Comparison of ENCODE assay signal across 9 mouse cellular contexts in the genomic region with DNA sequence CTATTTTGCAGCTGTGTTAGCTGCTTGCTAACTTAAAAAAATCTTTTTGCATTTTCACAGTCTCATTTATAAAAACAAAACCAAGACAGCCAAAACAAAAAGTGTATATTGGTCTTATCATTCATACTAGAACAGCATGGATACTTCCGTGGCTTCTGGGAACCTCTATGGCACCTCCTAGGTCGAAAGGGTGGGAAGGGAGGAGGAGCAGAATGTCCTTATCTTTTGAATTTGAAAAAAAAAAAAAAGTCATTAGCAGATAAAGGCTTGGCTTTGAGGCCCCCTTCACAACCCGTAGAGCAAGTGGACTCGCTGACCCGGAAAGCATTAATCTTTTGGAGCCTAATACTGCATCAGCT.
DNase-seq lines count a peak whose midpoint lies in the region; ATAC-seq and TF ChIP-seq lines count a peak whose summit lies in the region.
"Had no signal": no experiment of that assay in that cellular context is flagged by ENCODE, and none has a peak within 500 bp of the region (broad histone marks: within the 10 kb centered on the region; RNA-seq: fewer than 3 reads in every experiment).

No protein-coding gene starts in this region.

- H3K9me3 ChIP-seq in heart, embryonic 12.5 days (replicated peaks): no peaks in the 10 kb centered on the region
- no peaks in the 10 kb centered on the region for H3K9me3 ChIP-seq in ES-Bruce4 (replicated peaks; ENCODE audit: control insufficient read depth, insufficient read depth, low read length, poor library complexity, severe bottlenecking)
- no peaks in the 10 kb centered on the region for H3K9me3 ChIP-seq in forebrain, postnatal 0 days (ENCODE audit: low read length)
- no peaks in the 10 kb centered on the region for H3K9me3 ChIP-seq in liver, postnatal 0 days (ENCODE audit: low read length)

- TF ChIP-seq CTCF in ES-Bruce4 (IDR thresholded peaks at IDR 0.05; ENCODE audit: low read depth, low read length): no peak
- TF ChIP-seq CTCF in forebrain, postnatal 0 days (IDR thresholded peaks at IDR 0.05; ENCODE audit: low read depth): no peak
- TF ChIP-seq CTCF in liver, postnatal 0 days (IDR thresholded peaks at IDR 0.05; ENCODE audit: low read depth): no peak

- no peaks in the 10 kb centered on the region for H3K36me3 ChIP-seq in heart, embryonic 12.5 days
- H3K36me3 ChIP-seq in ES-Bruce4 (ENCODE audit: control insufficient read depth, insufficient read depth, low read length, poor library complexity, severe bottlenecking): no peaks in the 10 kb centered on the region
- no peaks in the 10 kb centered on the region for H3K36me3 ChIP-seq in forebrain, postnatal 0 days (ENCODE audit: insufficient read depth)
- H3K36me3 ChIP-seq in liver, postnatal 0 days (replicated peaks; ENCODE audit: insufficient read depth, low read length): no peaks in the 10 kb centered on the region

- DNase-seq in heart, postnatal 10 days: no peak
- peak; percentile 6 for DNase-seq in forebrain, postnatal 0 days
- DNase-seq in liver, postnatal 0 days: no peak
- no peak for DNase-seq in urinary bladder, postnatal 25 days (ENCODE audit: low spot score)
- DNase-seq in spleen, adult 18-20 months: no peak

- WGBS in heart, embryonic 12.5 days: under 1% methylated on average over 5 of the region's 5 CpGs
- WGBS in forebrain, postnatal 0 days: 2% methylated on average over 5 of the region's 5 CpGs
- WGBS in liver, postnatal 0 days (ENCODE audit: insufficient replicate concordance): 3% methylated on average over 5 of the region's 5 CpGs

- TF ChIP-seq EP300 in ES-Bruce4 (IDR thresholded peaks at IDR 0.05; ENCODE audit: insufficient read depth, low read depth, low read length): no peak
- no peak for TF ChIP-seq EP300 in liver, postnatal 0 days (IDR thresholded peaks at IDR 0.05; ENCODE audit: low read depth)

- intact Hi-C loops in heart, postnatal 10 days (cut with DNase I): no loop called here

- H3K4me3 ChIP-seq in heart, embryonic 12.5 days: peak overlapping the region; percentile 45
- peak overlapping the region; percentile 58 for H3K4me3 ChIP-seq in ES-Bruce4 (ENCODE audit: low read depth, low read length)
- peak overlapping the region; percentile 61 for H3K4me3 ChIP-seq in forebrain, postnatal 0 days (ENCODE audit: low read depth, low read length)
- H3K4me3 ChIP-seq in liver, postnatal 0 days (ENCODE audit: low read depth, low read length): no peak overlapping the region
- H3K4me3 ChIP-seq: erythroblast, embryonic 14.5 days had no signal

- peak overlapping the region; percentile 35; the same call in 1 of the 2 replicates for H3K9ac ChIP-seq in heart, embryonic 12.5 days
- H3K9ac ChIP-seq in ES-Bruce4 (ENCODE audit: low read depth, poor library complexity, severe bottlenecking): no peak overlapping the region
- H3K9ac ChIP-seq in forebrain, postnatal 0 days: peak overlapping the region; percentile 80
- no peak overlapping the region for H3K9ac ChIP-seq in liver, postnatal 0 days (replicated peaks)

- H3K27me3 ChIP-seq in heart, embryonic 12.5 days (replicated peaks): no peaks in the 10 kb centered on the region
- no peaks in the 10 kb centered on the region; the same call in 1 of the 2 replicates for H3K27me3 ChIP-seq in ES-Bruce4 (ENCODE audit: control insufficient read depth, insufficient read depth, low read length, poor library complexity, severe bottlenecking)
- no peaks in the 10 kb centered on the region for H3K27me3 ChIP-seq in forebrain, postnatal 0 days (ENCODE audit: insufficient read depth, low read length)
- peaks cover 10% of the 10 kb centered on the region; the same call in 1 of the 2 replicates for H3K27me3 ChIP-seq in liver, postnatal 0 days (ENCODE audit: insufficient read depth, low read length)

- H3K27ac ChIP-seq in heart, embryonic 12.5 days (ENCODE audit: poor library complexity, severe bottlenecking): no peak overlapping the region
- H3K27ac ChIP-seq in ES-Bruce4 (ENCODE audit: insufficient read depth, low read length): no peak overlapping the region
- peak overlapping the region; percentile 88 for H3K27ac ChIP-seq in forebrain, postnatal 0 days (ENCODE audit: low read depth, low read length)
- no peak overlapping the region for H3K27ac ChIP-seq in liver, postnatal 0 days (ENCODE audit: low read depth)

- H3K4me1 ChIP-seq in heart, embryonic 12.5 days (replicated peaks): peaks cover 12% of the 10 kb centered on the region
- no peaks in the 10 kb centered on the region for H3K4me1 ChIP-seq in ES-Bruce4 (ENCODE audit: control insufficient read depth, insufficient read depth, low read length)
- peaks cover 6% of the 10 kb centered on the region; the same call in 1 of the 2 replicates for H3K4me1 ChIP-seq in forebrain, postnatal 0 days (ENCODE audit: insufficient read depth)
- no peaks in the 10 kb centered on the region for H3K4me1 ChIP-seq in liver, postnatal 0 days (ENCODE audit: insufficient read depth)

- peak overlapping the region; percentile 96 for H3K4me2 ChIP-seq in heart, embryonic 12.5 days
- peak overlapping the region; percentile 71 for H3K4me2 ChIP-seq in forebrain, postnatal 0 days (ENCODE audit: low read depth)
- H3K4me2 ChIP-seq in liver, postnatal 0 days (ENCODE audit: low read depth, low read length): peak overlapping the region; percentile 59

- TF ChIP-seq POLR2A in ES-Bruce4 (IDR thresholded peaks at IDR 0.05; ENCODE audit: insufficient read depth, low read length): no peak

- no peak for ATAC-seq in heart, embryonic 12.5 days (ENCODE audit: insufficient number of reproducible peaks, low FRiP score)
- no peak for ATAC-seq in forebrain, postnatal 0 days
- ATAC-seq in liver, postnatal 0 days: no peak
- no peak for ATAC-seq in activated CD4-positive, CD25-positive, alpha-beta regulatory T cell, adult 4 months

Comparison
In these comparisons a context has a peak if more than half of its experiments do, and no peak if none do; other contexts are left out.
1. H3K9ac ChIP-seq: peak in heart, embryonic 12.5 days (single experiment) and forebrain, postnatal 0 days (single experiment); none in ES-Bruce4 (single experiment) and liver, postnatal 0 days (single experiment).
2. Peak in every context shown above with its lines, with median percentiles within 50 percentile points of each other: H3K4me2 ChIP-seq.